Mouse (Mus musculus) stomach, postnatal 0 days (tissue): ENCODE data around the gene Gm20931.
"Not testable (repeated sequence)": the region's sequence is repeated elsewhere in the genome, so short reads cannot be mapped to it uniquely, and the experiment has no call there.

ENCODE experiments used
- CTCF ChIP-seq: IDR thresholded peaks from 2 replicates; pipeline ENCODE4 v1.5.1; 2016; ENCODE audit warnings: antibody characterized with exemption, low read depth, mild to moderate bottlenecking, moderate library complexity
- EP300 ChIP-seq: optimal IDR thresholded peaks from 2 replicates; pipeline ENCODE3; 2016; ENCODE audit warnings: antibody characterized with exemption

DNA sequence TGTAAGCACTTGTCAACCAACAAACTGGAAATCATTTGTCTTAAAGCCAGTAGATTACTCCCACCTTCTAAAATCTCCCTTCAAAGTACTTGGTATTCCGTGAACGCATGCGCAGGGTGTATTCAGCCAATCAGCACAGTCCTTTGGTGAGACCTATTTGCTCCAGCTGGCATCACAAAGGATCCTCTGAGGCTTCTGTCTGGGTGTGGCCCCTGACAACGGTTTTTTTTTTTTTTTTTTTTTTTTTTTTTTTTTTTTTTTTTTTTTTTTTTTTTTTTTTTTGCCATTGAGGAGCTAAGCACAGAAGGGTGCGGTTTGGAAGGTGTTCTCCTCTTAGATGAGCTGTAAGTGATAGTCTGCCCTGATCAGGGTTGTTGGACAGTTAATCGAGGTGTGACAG is at the start of gene Gm20931:
- not testable (repeated sequence) for TF ChIP-seq CTCF, EP300
